Mouse (Mus musculus): ENCODE measurements at regions not wholly inside any gene's neighbourhood (a gene's known extent, or its start where the extent isn't known, plus 50 kb on each side); places are given as distances from the start of the nearest gene placed in this dataset.

- Histone ChIP-seq H3K27ac (ENCODE audit: insufficient read depth, low read depth, low read length, poor library complexity, severe bottlenecking) (no peak overlapping the region), H3K4me1 (ENCODE audit: control insufficient read depth in 2 of 2, insufficient read depth in 2 of 2, low read length in 2 of 2, poor library complexity in 1 of 2) (no peaks in the 10 kb centered on the region), H3K9ac (ENCODE audit: insufficient read depth, low read depth, low read length, poor library complexity, severe bottlenecking) (no peak overlapping the region), H3K4me3 (ENCODE audit: insufficient read depth in 1 of 2, low read depth in 1 of 2, low read length in 2 of 2, poor library complexity in 1 of 2, severe bottlenecking in 1 of 2) (no peak overlapping the region), H3K36me3 (ENCODE audit: control insufficient read depth, insufficient read depth, low read length, poor library complexity, severe bottlenecking) (no peaks in the 10 kb centered on the region), H3K9me3 (ENCODE audit: control insufficient read depth, insufficient read depth, low read depth, low read length) (no peaks in the 10 kb centered on the region)
- in situ Hi-C loops (cut with MboI; ENCODE audit: low sequenced_read_pairs in 2 of 2, unreplicated experiment in 2 of 2), result no loop called here
- no peak for DNase-seq (ENCODE audit: low read depth, low spot score)
- TF ChIP-seq CHD2 (IDR thresholded peaks at IDR 0.05; ENCODE audit: low read depth, low read length) (no peak), MAFK (IDR thresholded peaks at IDR 0.05; ENCODE audit: insufficient read depth, low read depth, low read length) (no peak), HCFC1 (IDR thresholded peaks at IDR 0.05; ENCODE audit: borderline replicate concordance, insufficient read depth, low read length) (no peak), ZC3H11A (IDR thresholded peaks at IDR 0.05; ENCODE audit: borderline replicate concordance, low read depth, low read length) (no peak), ZNF384 (IDR thresholded peaks at IDR 0.05; ENCODE audit: low read depth, low read length) (no peak)
These were observed 174.7 kb upstream of the Ptbp2 start for GRCm38 (mm10) chr3:119958799-119959467.

DNA sequence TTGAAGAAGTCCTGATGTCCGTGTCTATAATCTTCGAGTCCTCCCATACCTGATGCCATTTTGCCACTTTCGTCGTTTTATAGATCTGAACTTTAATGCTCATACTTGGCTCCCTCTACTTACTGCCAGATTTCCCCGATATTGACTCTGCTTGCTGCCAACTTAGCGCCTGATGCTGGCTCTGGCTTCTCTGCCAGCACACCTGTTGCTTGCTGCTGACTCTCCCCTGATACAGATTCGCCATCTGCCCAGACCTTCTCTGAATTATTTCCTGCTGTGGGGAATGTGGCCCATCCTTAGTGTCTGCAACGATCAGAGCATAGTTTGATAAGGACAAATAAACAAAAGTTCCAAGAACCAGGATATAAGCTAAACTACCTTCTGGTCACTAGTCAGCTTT is 173.3 kb upstream of the Ptbp2 start:
- no peak overlapping the region for H3K9ac ChIP-seq (ENCODE audit: insufficient read depth, low read depth, low read length, poor library complexity, severe bottlenecking)
- in situ Hi-C loops (cut with MboI; ENCODE audit: low sequenced_read_pairs in 2 of 2, unreplicated experiment in 2 of 2), result no loop called here
- H3K4me3 ChIP-seq (ENCODE audit: insufficient read depth in 1 of 2, low read depth in 1 of 2, low read length in 2 of 2, poor library complexity in 1 of 2, severe bottlenecking in 1 of 2), result no peak overlapping the region
- no peaks in the 10 kb centered on the region for H3K36me3 ChIP-seq (ENCODE audit: control insufficient read depth, insufficient read depth, low read length, poor library complexity, severe bottlenecking)
- DNase-seq (ENCODE audit: low read depth, low spot score), result no peak
- no peaks in the 10 kb centered on the region for H3K9me3 ChIP-seq (ENCODE audit: control insufficient read depth, insufficient read depth, low read depth, low read length)
- TF ChIP-seq MAFK (IDR thresholded peaks at IDR 0.05; ENCODE audit: insufficient read depth, low read depth, low read length) (no peak), ZC3H11A (IDR thresholded peaks at IDR 0.05; ENCODE audit: borderline replicate concordance, low read depth, low read length) (no peak), HCFC1 (IDR thresholded peaks at IDR 0.05; ENCODE audit: borderline replicate concordance, insufficient read depth, low read length) (no peak)
- H3K4me1 ChIP-seq (ENCODE audit: control insufficient read depth in 2 of 2, insufficient read depth in 2 of 2, low read length in 2 of 2, poor library complexity in 1 of 2), result no peaks in the 10 kb centered on the region
- no peak overlapping the region for H3K27ac ChIP-seq (ENCODE audit: insufficient read depth, low read depth, low read length, poor library complexity, severe bottlenecking)

GRCm38 (mm10) chr3:119955745-119956615 is 171.7 kb upstream of the Ptbp2 start:
- DNase-seq (ENCODE audit: low read depth, low spot score), result no peak
- no peak overlapping the region for H3K27ac ChIP-seq (ENCODE audit: insufficient read depth, low read depth, low read length, poor library complexity, severe bottlenecking)
- H3K36me3 ChIP-seq (ENCODE audit: control insufficient read depth, insufficient read depth, low read length, poor library complexity, severe bottlenecking), result no peaks in the 10 kb centered on the region
- no peak overlapping the region for H3K4me3 ChIP-seq (ENCODE audit: insufficient read depth in 1 of 2, low read depth in 1 of 2, low read length in 2 of 2, poor library complexity in 1 of 2, severe bottlenecking in 1 of 2)
- no peaks in the 10 kb centered on the region for H3K4me1 ChIP-seq (ENCODE audit: control insufficient read depth in 2 of 2, insufficient read depth in 2 of 2, low read length in 2 of 2, poor library complexity in 1 of 2)
- TF ChIP-seq MAFK (IDR thresholded peaks at IDR 0.05; ENCODE audit: insufficient read depth, low read depth, low read length), result no peak
- no peak overlapping the region for H3K9ac ChIP-seq (ENCODE audit: insufficient read depth, low read depth, low read length, poor library complexity, severe bottlenecking)
- no peaks in the 10 kb centered on the region for H3K9me3 ChIP-seq (ENCODE audit: control insufficient read depth, insufficient read depth, low read depth, low read length)
- in situ Hi-C loops (cut with MboI; ENCODE audit: low sequenced_read_pairs in 2 of 2, unreplicated experiment in 2 of 2), result no loop called here

GRCm38 (mm10) chr3:119950721-119951120 is 166.5 kb upstream of the Ptbp2 start:
- TF ChIP-seq HCFC1 (IDR thresholded peaks at IDR 0.05; ENCODE audit: borderline replicate concordance, insufficient read depth, low read length) (no peak), CHD2 (IDR thresholded peaks at IDR 0.05; ENCODE audit: low read depth, low read length) (no peak), ZNF384 (IDR thresholded peaks at IDR 0.05; ENCODE audit: low read depth, low read length) (no peak), ZC3H11A (IDR thresholded peaks at IDR 0.05; ENCODE audit: borderline replicate concordance, low read depth, low read length) (no peak), MAFK (IDR thresholded peaks at IDR 0.05; ENCODE audit: insufficient read depth, low read depth, low read length) (no peak)
- H3K36me3 ChIP-seq (ENCODE audit: control insufficient read depth, insufficient read depth, low read length, poor library complexity, severe bottlenecking), result no peaks in the 10 kb centered on the region
- DNase-seq (ENCODE audit: low read depth, low spot score), result no peak
- H3K4me1 ChIP-seq (ENCODE audit: control insufficient read depth in 2 of 2, insufficient read depth in 2 of 2, low read length in 2 of 2, poor library complexity in 1 of 2), result peaks cover 0 to 2% of the 10 kb centered on the region in 2 experiments; a peak in 1 of 4 replicates
- no peak overlapping the region for H3K9ac ChIP-seq (ENCODE audit: insufficient read depth, low read depth, low read length, poor library complexity, severe bottlenecking)
- in situ Hi-C loops (cut with MboI; ENCODE audit: low sequenced_read_pairs in 2 of 2, unreplicated experiment in 2 of 2), result no loop called here
- no peak overlapping the region for H3K4me3 ChIP-seq (ENCODE audit: insufficient read depth in 1 of 2, low read depth in 1 of 2, low read length in 2 of 2, poor library complexity in 1 of 2, severe bottlenecking in 1 of 2)
- no peaks in the 10 kb centered on the region for H3K9me3 ChIP-seq (ENCODE audit: control insufficient read depth, insufficient read depth, low read depth, low read length)
- no peak overlapping the region for H3K27ac ChIP-seq (ENCODE audit: insufficient read depth, low read depth, low read length, poor library complexity, severe bottlenecking)
